Mouse (Mus musculus) G1E-ER4 (cell line): ENCODE data around the gene Igf1r. TPM values are rescaled to one million over a fixed set of nuclear protein-coding genes. Genes with fewer than 3 reads are reported as not detected.

ENCODE experiments used
- GATA1 ChIP-seq: IDR thresholded peaks from one replicate; pipeline ENCODE4 v1.8.0; 2012; ENCODE audit warnings: low read length, inconsistent platforms
- polyA plus RNA-seq: library from polyadenylated mRNA; stranded (reverse); fragments of >175 nt; gene quantifications from 2 replicates; pipeline ENCODE4 v1.2.3, GENCODE M21; 2012

Gene Igf1r
- polyA plus RNA-seq, 1 experiment, result 7.9 TPM

DNA sequence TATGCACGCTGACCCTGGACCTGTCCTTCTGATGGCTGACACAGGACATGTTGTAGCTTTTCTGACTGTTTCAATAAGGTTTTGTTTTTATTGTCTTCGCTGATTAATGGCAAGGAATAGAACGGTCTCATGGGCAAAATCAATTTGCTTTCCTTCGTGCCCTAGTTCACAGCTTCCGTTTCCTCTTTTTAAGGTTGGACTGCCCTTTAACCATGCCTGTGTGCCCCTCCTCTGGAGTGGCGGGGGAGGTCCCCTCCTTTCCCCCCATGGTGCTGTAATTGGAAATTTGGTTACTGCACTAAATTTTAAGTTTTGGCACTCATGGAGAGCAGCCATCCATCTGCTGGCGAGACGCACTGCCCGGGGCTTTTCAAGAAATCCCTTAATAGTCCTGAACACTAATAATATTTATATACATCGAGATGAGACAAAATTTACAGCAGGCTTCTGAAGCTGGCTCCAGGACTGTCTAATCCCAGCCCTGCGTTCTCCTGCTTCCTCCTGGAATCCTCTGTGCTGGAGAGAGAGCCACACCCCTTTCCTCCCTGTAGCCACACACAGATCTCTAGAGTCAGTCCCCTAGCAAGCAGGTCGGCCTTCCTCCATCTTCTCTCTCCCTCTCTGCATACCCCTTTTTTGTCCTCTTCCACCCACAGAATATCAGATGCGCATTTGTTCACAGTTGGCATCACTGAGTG is 207.6 kb downstream of the Igf1r start:
- no peak for TF ChIP-seq GATA1

DNA sequence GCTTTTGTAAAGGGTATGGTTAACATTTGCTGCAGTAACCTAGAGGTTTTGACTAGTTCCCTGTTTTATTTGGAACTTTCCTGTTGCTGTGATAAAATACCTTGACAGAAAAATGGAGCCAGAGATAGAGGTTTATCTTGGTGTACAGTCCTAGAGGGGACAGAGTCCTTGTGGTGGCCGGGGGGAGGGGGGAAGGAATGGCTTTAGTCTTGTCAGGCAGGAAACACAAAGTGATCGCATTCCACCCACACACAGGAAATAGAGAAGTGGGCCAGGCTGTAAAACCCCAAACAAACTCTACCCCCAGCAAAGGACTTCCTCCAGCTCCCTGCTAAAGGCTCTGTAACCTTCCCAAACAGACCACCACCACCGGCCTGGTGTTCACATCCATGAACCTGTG is 211.4 kb downstream of the Igf1r start:
- TF ChIP-seq GATA1, result peak; percentile 28

DNA sequence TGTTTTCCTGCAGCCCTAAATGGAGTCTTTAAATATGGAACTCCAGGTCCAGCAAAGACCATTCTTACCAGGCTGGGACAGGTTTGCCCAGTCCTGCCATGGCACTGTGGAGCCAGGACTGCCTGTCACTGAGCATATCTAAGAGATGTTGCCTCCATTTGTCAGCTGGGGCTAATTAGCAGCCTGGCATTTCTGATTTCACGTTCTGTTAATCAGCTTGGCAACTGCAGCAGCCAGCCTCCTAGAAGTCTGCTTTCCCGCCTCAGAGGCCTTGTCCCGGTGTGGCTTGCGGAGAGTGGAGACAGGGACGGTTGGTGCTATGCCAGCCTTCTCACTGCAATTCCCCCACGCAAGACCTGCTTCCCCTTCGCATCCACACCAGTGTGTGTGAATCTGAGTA is 220.1 kb downstream of the Igf1r start:
- no peak for TF ChIP-seq GATA1

DNA sequence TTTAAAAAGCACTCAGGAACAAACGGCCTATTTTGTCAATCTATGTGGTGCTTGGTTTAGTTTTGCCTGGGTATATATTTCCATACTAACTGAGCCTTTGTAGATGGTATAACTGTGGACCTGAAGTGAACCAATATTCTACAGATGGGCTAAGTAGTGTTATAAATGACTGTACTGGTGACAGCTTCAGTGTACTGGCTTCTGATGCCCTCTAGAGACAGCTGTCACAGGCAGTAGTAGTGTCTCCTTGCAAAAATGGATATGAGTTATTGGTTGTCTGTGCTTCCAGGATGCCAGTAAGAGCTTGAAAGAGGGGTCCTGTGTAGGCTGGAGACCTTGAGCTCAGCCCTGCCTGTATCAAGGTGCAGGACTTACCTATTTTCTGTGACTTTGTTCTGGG is 227.0 kb downstream of the Igf1r start:
- TF ChIP-seq GATA1, result no peak

DNA sequence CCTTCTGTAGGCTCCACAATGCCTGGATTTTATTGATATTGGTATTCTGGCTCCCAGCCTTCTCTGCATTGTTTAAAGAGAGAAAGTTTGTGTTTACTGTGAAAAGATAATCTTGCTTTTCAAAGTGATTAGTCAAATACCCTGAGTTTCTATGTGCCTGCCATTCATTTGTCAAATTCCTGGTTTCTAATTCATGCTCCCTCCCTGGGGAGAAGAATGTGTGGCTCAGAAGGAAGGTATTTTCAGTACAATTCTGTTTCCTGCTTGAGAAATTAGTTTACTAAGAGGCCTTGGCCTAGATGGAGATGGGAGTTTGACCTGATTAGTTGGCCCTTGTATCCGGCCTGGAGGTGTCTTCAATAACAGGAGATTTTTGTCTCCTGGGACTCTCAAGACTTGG is 228.5 kb downstream of the Igf1r start:
- no peak for TF ChIP-seq GATA1

DNA sequence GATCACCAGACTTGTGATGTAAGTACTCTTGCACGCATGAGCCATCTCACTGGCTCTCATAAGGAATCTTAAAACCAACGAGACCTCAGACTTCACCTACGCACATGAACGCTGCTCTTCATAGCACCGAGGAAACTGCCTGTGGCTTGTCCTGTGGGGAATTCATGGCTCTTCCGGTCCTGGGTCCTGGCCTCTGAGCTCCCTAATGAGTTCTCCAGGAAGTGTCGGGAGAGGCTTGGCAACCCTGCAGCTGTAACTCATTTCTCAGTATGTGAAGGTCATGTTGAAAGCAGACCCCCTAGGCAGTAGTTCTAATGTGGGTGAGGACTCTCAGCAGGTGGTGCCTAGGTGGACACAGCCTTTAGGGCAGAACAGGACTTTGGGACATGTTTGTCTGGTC is 229.4 kb downstream of the Igf1r start:
- TF ChIP-seq GATA1, result no peak

DNA sequence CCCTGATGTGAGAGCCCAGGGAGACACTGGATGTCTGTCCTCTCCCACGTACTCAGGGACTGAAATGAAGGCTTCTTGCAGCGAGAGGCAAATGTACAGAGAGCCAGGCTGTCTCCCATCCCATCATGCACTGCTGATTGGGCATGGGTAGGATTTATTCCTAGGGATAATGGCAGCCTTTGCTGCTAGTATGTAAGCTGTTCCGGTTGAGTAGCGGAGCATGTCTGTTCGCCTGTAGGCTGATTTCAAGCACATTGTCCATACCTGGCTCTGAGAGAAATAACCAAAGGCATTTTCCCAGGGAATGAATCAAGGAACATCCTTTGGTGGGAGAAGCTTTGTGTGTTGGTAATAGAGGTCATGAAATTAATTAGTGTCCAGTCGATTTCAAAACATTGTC is 230.1 kb downstream of the Igf1r start:
- TF ChIP-seq GATA1, result no peak

DNA sequence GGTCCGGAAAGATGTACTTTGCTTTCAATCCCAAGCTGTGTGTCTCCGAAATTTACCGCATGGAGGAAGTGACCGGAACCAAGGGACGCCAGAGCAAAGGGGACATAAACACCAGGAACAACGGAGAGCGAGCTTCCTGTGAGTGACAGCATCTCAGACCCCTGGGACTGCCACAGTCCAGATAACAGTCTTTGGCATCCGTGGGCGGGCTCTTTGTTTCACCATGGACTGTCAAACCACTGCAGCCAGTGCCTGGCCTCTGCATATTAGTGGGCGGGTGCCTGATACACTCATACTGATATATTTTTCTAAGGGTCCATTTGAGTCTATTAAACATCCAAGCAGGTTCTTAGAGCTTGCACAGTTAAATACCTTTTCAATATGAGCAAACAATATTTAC is 230.8 kb downstream of the Igf1r start:
- TF ChIP-seq GATA1, result no peak

DNA sequence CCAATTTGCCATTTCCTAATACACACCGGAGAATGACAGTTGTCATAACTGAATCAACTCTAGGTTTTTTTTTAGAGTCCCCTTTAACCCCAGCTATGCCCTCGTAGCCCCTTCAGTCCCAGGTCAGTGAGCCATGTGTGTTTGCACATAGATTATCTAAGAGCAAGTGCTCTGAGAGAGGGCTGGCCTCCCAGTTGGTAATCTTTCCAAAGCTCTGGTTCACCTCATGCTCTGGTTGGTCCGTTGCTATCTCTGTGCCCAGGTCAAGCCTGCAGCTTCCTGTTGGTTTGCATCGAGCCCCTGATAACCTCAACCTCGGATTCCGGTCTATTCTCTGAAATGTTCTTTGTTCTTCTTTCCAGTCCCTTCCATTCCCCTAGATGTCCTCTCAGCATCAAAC is 236.6 kb downstream of the Igf1r start:
- peak; percentile 96 for TF ChIP-seq GATA1

DNA sequence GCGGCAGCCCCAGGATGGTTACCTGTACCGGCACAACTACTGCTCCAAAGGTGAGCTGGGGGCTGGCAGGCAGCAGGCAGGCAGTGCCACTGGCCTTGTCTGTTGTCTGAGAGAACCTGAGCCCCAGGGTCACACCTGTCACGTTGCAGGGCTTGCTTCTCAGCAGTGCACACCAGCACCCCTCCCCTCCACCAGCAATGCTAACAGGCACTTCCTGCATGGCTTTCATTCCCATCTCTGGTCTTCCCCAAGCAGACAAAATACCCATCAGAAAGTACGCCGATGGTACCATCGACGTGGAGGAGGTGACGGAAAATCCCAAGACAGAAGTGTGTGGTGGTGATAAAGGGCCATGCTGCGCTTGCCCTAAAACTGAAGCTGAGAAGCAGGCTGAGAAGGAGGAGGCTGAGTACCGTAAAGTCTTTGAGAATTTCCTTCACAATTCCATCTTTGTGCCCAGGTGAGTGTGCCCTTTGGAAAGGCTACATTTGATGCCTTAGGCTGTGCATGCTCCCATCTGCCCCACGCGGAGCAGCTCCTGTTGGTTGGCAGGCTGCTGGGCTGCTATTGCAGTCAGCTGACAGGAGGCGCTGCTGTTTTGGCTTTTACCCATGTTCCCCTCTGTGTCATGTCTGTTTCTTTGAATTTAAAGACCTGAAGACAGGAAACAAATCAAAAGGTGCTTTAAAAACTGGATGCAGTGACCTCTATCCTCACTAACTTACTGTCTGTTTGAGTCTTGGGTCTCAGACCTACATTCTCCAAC is 237.2 kb downstream of the Igf1r start:
- no peak for TF ChIP-seq GATA1

DNA sequence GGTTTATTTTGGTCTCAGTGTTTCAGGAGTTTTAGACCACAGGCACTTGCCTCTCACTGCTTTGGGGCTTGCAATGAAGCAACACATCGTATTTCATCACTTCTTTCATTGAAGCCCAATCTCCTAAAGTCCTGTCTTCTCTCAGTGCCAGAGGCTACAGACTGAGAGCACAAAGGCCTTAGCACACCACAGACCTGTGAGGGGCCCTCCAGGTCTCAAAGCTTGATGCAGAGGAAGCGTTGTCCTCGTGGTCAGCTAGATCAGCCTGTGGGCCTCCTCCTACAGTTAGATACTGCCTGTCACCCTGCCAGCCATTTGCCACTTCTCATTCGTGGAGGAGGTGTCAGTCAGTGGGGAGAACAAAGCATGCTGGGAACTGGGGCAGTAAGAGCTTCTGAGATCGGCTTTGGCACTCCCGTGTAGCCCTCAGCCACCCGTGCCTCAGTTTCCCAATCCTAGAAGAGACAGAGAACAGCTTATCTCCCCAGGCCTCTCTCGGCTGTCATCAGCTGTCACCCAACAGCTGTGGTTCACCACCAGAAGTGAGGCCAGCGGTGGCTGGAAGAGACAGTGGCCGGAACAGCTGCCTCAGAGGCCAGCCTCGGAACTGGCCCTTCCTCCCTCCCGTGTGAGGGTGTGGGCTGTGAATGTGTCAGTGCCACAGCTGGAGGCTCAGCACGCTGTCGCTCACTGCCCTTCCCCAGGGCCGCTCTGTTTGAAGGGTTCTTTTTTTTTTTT is 241.5 kb downstream of the Igf1r start:
- no peak for TF ChIP-seq GATA1

DNA sequence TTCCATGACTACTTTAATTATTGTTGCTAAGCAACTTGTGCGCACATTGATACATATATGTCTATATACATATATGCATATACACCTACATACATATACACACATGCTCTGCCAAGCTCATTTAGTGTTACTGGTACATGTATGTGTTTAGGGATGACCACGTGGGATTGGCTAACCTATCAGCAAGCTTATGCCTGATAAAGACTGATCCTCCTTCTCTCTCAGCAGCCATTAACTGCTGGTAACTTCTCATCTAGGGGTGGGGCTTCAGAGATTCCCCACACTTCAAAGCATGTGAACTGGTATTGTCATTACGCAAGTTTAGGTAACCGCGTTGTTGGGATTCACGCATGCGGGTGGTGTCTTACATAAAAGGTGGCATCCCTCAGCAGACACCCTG is 247.0 kb downstream of the Igf1r start:
- TF ChIP-seq GATA1, result no peak

DNA sequence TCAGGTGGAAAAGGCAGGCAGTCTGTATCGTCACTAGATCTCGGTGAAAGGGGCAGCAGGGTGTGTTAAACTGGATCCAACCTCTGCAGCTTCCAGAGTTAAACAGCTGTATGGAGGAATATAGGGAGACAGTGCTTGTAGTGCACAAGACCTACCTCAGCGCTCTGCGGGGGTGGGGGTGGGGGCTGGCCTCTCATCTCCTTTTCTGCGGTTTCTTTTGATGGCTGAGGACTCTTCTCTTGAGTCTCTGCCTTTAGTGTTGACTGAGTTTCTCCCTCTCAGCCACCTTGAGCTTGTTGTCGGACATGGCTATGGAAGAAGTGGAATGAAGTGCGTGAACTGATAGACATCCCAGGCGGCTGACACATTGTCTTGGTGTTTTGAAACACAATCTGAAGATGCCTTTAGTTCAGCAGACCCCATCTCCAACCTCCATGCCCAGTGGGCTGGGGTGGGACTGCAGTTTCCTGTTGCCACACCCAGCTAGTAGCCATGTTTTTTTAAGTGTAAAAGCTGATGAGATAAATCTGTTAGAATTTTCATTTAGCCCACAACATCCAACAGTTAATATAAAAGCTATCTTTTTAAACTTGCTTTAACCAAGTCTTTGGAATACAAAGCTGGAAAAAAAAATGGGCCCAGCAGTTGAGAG is 253.3 kb downstream of the Igf1r start:
- TF ChIP-seq GATA1, result no peak

DNA sequence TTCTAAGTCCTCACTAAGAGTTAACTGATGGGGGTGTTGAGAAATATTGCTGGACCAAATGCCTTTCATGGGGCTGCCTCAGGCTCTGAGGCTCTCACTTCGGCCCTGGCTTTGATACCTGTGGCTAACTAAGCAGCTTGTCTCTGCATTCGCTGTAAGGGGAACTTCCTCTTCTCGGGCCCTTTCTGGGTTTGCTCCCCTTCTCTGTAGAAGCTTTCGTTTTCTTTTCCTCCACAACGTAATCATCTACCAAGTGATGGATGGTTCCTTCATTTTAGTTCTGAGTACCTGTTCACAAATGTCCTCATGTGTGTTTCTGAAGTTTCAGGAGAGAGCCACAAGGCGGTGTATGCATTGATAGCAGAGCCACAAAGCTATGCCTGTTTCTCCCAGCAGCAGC is 256.4 kb downstream of the Igf1r start:
- TF ChIP-seq GATA1, result no peak

DNA sequence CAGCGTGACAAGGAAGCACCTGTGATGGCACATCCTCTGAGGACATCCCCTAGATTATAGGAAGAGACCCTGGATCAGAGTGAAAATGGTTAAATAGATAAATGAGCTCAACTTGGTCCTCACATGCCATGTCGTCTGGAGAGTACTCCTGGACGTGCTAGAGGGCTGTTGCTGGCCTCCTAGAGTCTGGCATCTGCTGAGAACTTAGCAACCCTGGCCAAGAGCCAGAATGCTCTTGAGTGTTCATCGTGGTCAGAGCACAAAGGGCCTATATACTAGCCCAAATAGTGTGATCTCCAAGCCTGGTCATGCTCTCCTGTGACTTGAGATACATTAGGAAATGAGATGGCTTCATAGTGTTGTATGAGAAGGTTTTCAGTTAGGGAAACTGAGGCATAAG is 257.8 kb downstream of the Igf1r start:
- TF ChIP-seq GATA1, result no peak

DNA sequence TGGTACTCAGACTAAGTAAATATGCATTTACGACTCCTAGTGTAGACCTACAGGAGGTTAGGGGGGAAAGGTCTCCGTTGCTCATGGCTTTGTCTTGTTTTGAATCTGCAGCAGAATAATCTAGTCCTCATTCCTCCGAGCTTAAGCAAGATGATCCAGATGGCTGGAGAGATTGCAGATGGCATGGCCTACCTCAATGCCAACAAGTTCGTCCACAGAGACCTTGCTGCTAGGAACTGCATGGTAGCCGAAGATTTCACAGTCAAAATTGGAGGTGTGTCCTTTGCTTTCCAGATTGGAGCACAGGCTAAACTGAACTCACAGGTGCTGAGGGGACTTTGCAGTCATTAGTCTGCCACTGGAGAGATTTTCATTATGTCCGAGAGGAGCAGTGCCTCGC is 259.3 kb downstream of the Igf1r start:
- TF ChIP-seq GATA1, result no peak

DNA sequence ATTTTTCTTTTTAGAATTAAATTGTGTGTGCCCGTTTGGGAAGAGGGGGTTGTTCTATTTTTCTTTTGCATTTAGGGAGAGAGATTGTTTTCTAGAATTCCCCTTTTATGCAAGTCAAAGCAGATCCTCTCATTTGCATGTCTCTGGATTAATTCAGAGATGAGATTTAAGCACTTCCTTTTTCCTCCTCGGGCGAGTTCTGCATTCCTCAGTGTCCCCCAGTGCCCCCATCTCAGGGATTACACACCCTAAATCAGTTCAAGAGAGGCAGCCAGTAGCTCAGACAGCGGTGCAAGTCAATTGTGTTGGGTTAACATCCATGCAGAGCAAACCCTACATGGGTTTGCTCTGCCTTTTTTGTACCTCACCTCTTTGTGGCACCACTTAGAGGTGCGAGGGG is 261.2 kb downstream of the Igf1r start:
- TF ChIP-seq GATA1, result no peak
